Mouse (Mus musculus) G1E (cell line): ENCODE data around the gene Palm2.

Experiments
- CTCF ChIP-seq: IDR thresholded peaks from 2 replicates; pipeline ENCODE4 v1.5.1; 2012; ENCODE audit warnings: low read depth, low read length, inconsistent platforms, mixed read lengths
- TAL1 ChIP-seq: conservative IDR thresholded peaks from 2 replicates; pipeline ENCODE4 v1.6.1; 2012; ENCODE audit warnings: low read depth, low read length, inconsistent platforms, mixed read lengths

DNA sequence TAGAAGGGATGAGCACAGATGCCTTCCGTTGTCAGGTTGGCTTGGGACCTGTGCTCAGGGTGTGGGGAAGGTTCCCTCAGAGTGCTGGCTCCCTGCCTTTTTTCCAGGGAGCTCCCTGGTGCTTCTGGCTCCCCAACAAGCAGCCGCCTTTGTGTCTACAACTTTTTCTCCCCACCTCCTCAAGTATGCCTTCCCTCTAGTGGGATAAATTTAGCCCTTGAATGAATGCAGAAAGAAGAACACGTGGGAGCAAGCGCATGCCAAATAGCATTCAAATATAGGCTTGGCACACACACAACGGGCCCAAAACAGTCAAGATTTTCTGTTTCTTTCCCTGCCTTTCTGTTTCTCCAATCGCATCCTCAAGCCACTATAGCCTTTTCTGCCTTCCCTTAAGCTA, 127.0 kb downstream of the Palm2 start:
- TF ChIP-seq CTCF (no peak), TAL1 (no peak)
